Mouse (Mus musculus) right cerebral cortex, postnatal 4 days (tissue): ENCODE measurements around the gene Rora.

Source experiments
- DNase-seq: peaks from one replicate; pipeline ENCODE4 v3.0.0-alpha.2; 2022

The Rora gene

GRCm38 (mm10) chr9:68823292-68823691, 169.7 kb downstream of the Rora start:
- DNase-seq: no peak

GRCm38 (mm10) chr9:68825107-68825506, 171.5 kb downstream of the Rora start:
- no peak for DNase-seq

- no peak for DNase-seq
Observed at GRCm38 (mm10) chr9:68825841-68826240, 172.3 kb downstream of the Rora start.

GRCm38 (mm10) chr9:68827441-68827840, 173.9 kb downstream of the Rora start:
- no peak for DNase-seq

GRCm38 (mm10) chr9:68829903-68830302, 176.3 kb downstream of the Rora start:
- peak; percentile 12 for DNase-seq

GRCm38 (mm10) chr9:68833323-68833722, 179.7 kb downstream of the Rora start:
- DNase-seq: no peak

- DNase-seq: no peak
Observed at GRCm38 (mm10) chr9:68835037-68835649, 181.6 kb downstream of the Rora start.

GRCm38 (mm10) chr9:68842134-68842892, 188.7 kb downstream of the Rora start:
- DNase-seq: no peak

- no peak for DNase-seq
Observed at GRCm38 (mm10) chr9:68845556-68845955, 192.0 kb downstream of the Rora start.

- DNase-seq: no peak
Observed at GRCm38 (mm10) chr9:68850321-68850720, 196.7 kb downstream of the Rora start.

GRCm38 (mm10) chr9:68852201-68852600, 198.6 kb downstream of the Rora start:
- no peak for DNase-seq

GRCm38 (mm10) chr9:68852934-68853333, 199.3 kb downstream of the Rora start:
- DNase-seq: no peak

- DNase-seq: no peak
Observed at GRCm38 (mm10) chr9:68859500-68859899, 205.9 kb downstream of the Rora start.

- no peak for DNase-seq
Observed at GRCm38 (mm10) chr9:68866317-68866716, 212.7 kb downstream of the Rora start.

- DNase-seq: no peak
Observed at GRCm38 (mm10) chr9:68873838-68874237, 220.3 kb downstream of the Rora start.

GRCm38 (mm10) chr9:68874544-68874943, 221.0 kb downstream of the Rora start:
- DNase-seq: no peak

GRCm38 (mm10) chr9:68875791-68876190, 222.2 kb downstream of the Rora start:
- no peak for DNase-seq

GRCm38 (mm10) chr9:68876289-68876688, 222.7 kb downstream of the Rora start:
- DNase-seq: no peak

GRCm38 (mm10) chr9:68881896-68882295, 228.3 kb downstream of the Rora start:
- no peak for DNase-seq

GRCm38 (mm10) chr9:68883005-68883404, 229.4 kb downstream of the Rora start:
- no peak for DNase-seq

GRCm38 (mm10) chr9:68883687-68884086, 230.1 kb downstream of the Rora start:
- no peak for DNase-seq

- DNase-seq: no peak
Observed at GRCm38 (mm10) chr9:68884451-68885035, 231.0 kb downstream of the Rora start.

- peak; percentile 73 for DNase-seq
Observed at GRCm38 (mm10) chr9:68888670-68889069, 235.1 kb downstream of the Rora start.

- no peak for DNase-seq
Observed at GRCm38 (mm10) chr9:68891431-68891830, 237.8 kb downstream of the Rora start.
